8 mouse cellular contexts compared by ENCODE assay signal in the genomic region with DNA sequence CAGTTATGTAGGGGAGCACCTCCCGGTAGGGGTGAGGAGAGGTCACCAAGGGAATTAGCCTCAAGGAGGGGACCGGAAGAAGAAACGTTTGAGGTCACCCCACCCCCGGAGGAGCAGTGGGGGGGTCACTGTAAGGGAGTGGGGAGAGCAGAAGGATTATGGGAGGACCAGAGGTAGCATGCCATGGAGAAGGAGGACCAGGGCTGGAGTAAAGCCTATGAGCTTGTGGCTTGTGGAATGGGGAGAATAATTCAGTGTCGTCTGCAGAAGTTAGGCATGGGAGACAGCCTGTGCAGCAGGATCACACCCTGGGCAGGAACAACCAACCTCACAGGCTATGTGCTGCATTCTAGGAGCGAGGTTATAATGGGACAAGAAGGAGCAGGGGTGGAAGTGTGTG. TPM values are rescaled to one million over a fixed set of nuclear protein-coding genes. Genes with fewer than 3 reads are reported as not detected.
DNase-seq lines count a peak whose midpoint lies in the region; ATAC-seq and TF ChIP-seq lines count a peak whose summit lies in the region.

No protein-coding gene starts in this region.

- peak overlapping the region; percentile 40 for H3K4me3 ChIP-seq in kidney, postnatal 0 days (replicated peaks; ENCODE audit: low read depth, low read length)
- H3K4me3 ChIP-seq in cortical plate, adult 2 months (ENCODE audit: insufficient read depth, low read length) = peak overlapping the region; percentile 48
- peak overlapping the region; percentile 53 for H3K4me3 ChIP-seq in intestine, embryonic 14.5 days (ENCODE audit: low read depth, low read length)
- H3K4me3 ChIP-seq in neural tube, embryonic 12.5 days = peak overlapping the region; percentile 54

- TF ChIP-seq CTCF in kidney, postnatal 0 days (IDR thresholded peaks at IDR 0.05; ENCODE audit: low read depth) = no peak
- no peak for TF ChIP-seq CTCF in cortical plate, adult 2 months (IDR thresholded peaks at IDR 0.05; ENCODE audit: extremely low read depth, insufficient read depth, low read length)

- H3K4me2 ChIP-seq in kidney, postnatal 0 days (ENCODE audit: low read length) = peak overlapping the region; percentile 91
- peak overlapping the region; percentile 98 for H3K4me2 ChIP-seq in intestine, embryonic 14.5 days (ENCODE audit: low read length)
- H3K4me2 ChIP-seq in neural tube, embryonic 12.5 days (replicated peaks) = peak overlapping the region; percentile 99

- peak overlapping the region; percentile 72 for H3K27ac ChIP-seq in kidney, postnatal 0 days
- H3K27ac ChIP-seq in cortical plate, adult 2 months (ENCODE audit: insufficient read depth, low read length) = peak overlapping the region; percentile 91
- no peak overlapping the region for H3K27ac ChIP-seq in intestine, embryonic 14.5 days (ENCODE audit: low read depth)
- no peak overlapping the region for H3K27ac ChIP-seq in neural tube, embryonic 12.5 days

- no peak for DNase-seq in kidney, postnatal 0 days (ENCODE audit: low spot score)
- no peak for DNase-seq in kidney, adult 9 months
- no peak for DNase-seq in intestine, embryonic 14.5 days (ENCODE audit: low spot score)
- DNase-seq in urinary bladder, postnatal 36 days (ENCODE audit: low spot score in 2 of 2) = no peak
- no peak for DNase-seq in right cerebral cortex, adult 18-20 months
- no peak for DNase-seq in kidney, postnatal 36 days

- WGBS in kidney, postnatal 0 days = 8% methylated on average over 6 of the region's 6 CpGs
- WGBS in intestine, embryonic 14.5 days = 13% methylated on average over 6 of the region's 6 CpGs
- WGBS in neural tube, embryonic 12.5 days = 10% methylated on average over 6 of the region's 6 CpGs

- H3K9me3 ChIP-seq in kidney, postnatal 0 days (replicated peaks; ENCODE audit: low read length) = no peaks in the 10 kb centered on the region
- H3K9me3 ChIP-seq in intestine, embryonic 14.5 days (ENCODE audit: control insufficient read depth, low read length) = no peaks in the 10 kb centered on the region
- H3K9me3 ChIP-seq in neural tube, embryonic 12.5 days = no peaks in the 10 kb centered on the region

- no peaks in the 10 kb centered on the region for H3K27me3 ChIP-seq in kidney, postnatal 0 days (ENCODE audit: insufficient read depth, low read length)
- no peaks in the 10 kb centered on the region for H3K27me3 ChIP-seq in intestine, embryonic 14.5 days (replicated peaks; ENCODE audit: control insufficient read depth, insufficient read depth, low read length)
- 0 out of 2 replicates have a peak, but pooled peaks cover 3% of the 10 kb centered on the region for H3K27me3 ChIP-seq in neural tube, embryonic 12.5 days (replicated peaks)

- peak overlapping the region; percentile 55 for H3K9ac ChIP-seq in kidney, postnatal 0 days (ENCODE audit: low read depth, low read length)
- H3K9ac ChIP-seq in intestine, embryonic 14.5 days (ENCODE audit: low read length) = peak overlapping the region; percentile 53
- H3K9ac ChIP-seq in neural tube, embryonic 12.5 days = peak overlapping the region; percentile 72

- no peak; the same call in 1 of the 2 replicates for TF ChIP-seq POLR2A in cortical plate, adult 2 months (IDR thresholded peaks at IDR 0.05; ENCODE audit: extremely low read depth, insufficient read depth, low read length)

- no peak; the same call in 1 of the 2 replicates for ATAC-seq in kidney, postnatal 0 days (replicated peaks; ENCODE audit: low FRiP score, low read depth)
- ATAC-seq in intestine, embryonic 14.5 days (replicated peaks; ENCODE audit: low FRiP score, low TSS enrichment, low read depth) = peak; percentile 41; the same call in 1 of the 2 replicates
- ATAC-seq in neural tube, embryonic 12.5 days (ENCODE audit: low FRiP score, low read depth) = 0 out of 2 replicates have a peak, but pooled peaks have one; percentile 33

- peaks cover 15% of the 10 kb centered on the region; the same call in 1 of the 2 replicates for H3K4me1 ChIP-seq in kidney, postnatal 0 days (replicated peaks; ENCODE audit: insufficient read depth, low read length)
- H3K4me1 ChIP-seq in cortical plate, adult 2 months (ENCODE audit: control insufficient read depth, insufficient read depth, low read length) = peaks cover 8% of the 10 kb centered on the region; the same call in 1 of the 2 replicates
- peaks cover 15% of the 10 kb centered on the region for H3K4me1 ChIP-seq in intestine, embryonic 14.5 days (replicated peaks; ENCODE audit: control insufficient read depth, insufficient read depth, low read length)
- peaks cover 15% of the 10 kb centered on the region for H3K4me1 ChIP-seq in neural tube, embryonic 12.5 days

- no peaks in the 10 kb centered on the region for H3K36me3 ChIP-seq in kidney, postnatal 0 days (ENCODE audit: insufficient read depth, low read length)
- H3K36me3 ChIP-seq in intestine, embryonic 14.5 days (ENCODE audit: control insufficient read depth, insufficient read depth, low read length) = no peaks in the 10 kb centered on the region
- no peaks in the 10 kb centered on the region for H3K36me3 ChIP-seq in neural tube, embryonic 12.5 days

RNA-seq across cellular contexts. Expression of a gene that starts 0.7 kb away (rescaled TPM):
- 5.4 and 5.7 TPM in 2 replicates for polyA plus RNA-seq in kidney, postnatal 0 days (2015; fragmentation: Nextera tagmentation; extraction: Ambion mirVana)
- 78.7 and 81.5 TPM in 2 replicates for polyA plus RNA-seq in cortical plate, adult 2 months (2012; rRNA removed)
- 1.3 and 2.1 TPM in 2 replicates for polyA plus RNA-seq in intestine, embryonic 14.5 days (2014; fragmentation: Nextera tagmentation; extraction: Ambion mirVana)
- 7.4 and 8.9 TPM in 2 replicates for polyA plus RNA-seq in neural tube, embryonic 12.5 days (2016; fragmentation: Nextera tagmentation; extraction: Ambion mirVana)

RNA-seq across cellular contexts. Expression of a gene that starts 13.6 kb away (rescaled TPM):
- 5.2 and 7.0 TPM in 2 replicates for polyA plus RNA-seq in kidney, postnatal 0 days (2015; fragmentation: Nextera tagmentation; extraction: Ambion mirVana)
- 0.23 and 0.31 TPM in 2 replicates for polyA plus RNA-seq in cortical plate, adult 2 months (2012; rRNA removed)
- 7.8 and 8.2 TPM in 2 replicates for polyA plus RNA-seq in intestine, embryonic 14.5 days (2014; fragmentation: Nextera tagmentation; extraction: Ambion mirVana)
- 8.1 and 8.9 TPM in 2 replicates for polyA plus RNA-seq in neural tube, embryonic 12.5 days (2016; fragmentation: Nextera tagmentation; extraction: Ambion mirVana)

RNA-seq across cellular contexts. Expression of a gene that starts 29.1 kb away (rescaled TPM):
- polyA plus RNA-seq in kidney, postnatal 0 days (2015; fragmentation: Nextera tagmentation; extraction: Ambion mirVana) = 926 and 1,019 TPM in 2 replicates
- 901 and 956 TPM in 2 replicates for polyA plus RNA-seq in cortical plate, adult 2 months (2012; rRNA removed)
- polyA plus RNA-seq in intestine, embryonic 14.5 days (2014; fragmentation: Nextera tagmentation; extraction: Ambion mirVana) = 1,522 and 1,793 TPM in 2 replicates
- 4,894 and 4,994 TPM in 2 replicates for polyA plus RNA-seq in neural tube, embryonic 12.5 days (2016; fragmentation: Nextera tagmentation; extraction: Ambion mirVana)

RNA-seq across cellular contexts. Expression of a gene that starts 38.0 kb away (rescaled TPM):
- polyA plus RNA-seq in kidney, postnatal 0 days (2015; fragmentation: Nextera tagmentation; extraction: Ambion mirVana) = 137 and 141 TPM in 2 replicates
- polyA plus RNA-seq in cortical plate, adult 2 months (2012; rRNA removed) = 111 and 118 TPM in 2 replicates
- polyA plus RNA-seq in intestine, embryonic 14.5 days (2014; fragmentation: Nextera tagmentation; extraction: Ambion mirVana) = 109 and 117 TPM in 2 replicates
- polyA plus RNA-seq in neural tube, embryonic 12.5 days (2016; fragmentation: Nextera tagmentation; extraction: Ambion mirVana) = 135 and 138 TPM in 2 replicates

RNA-seq across cellular contexts. Expression of a gene that starts 54.7 kb away (rescaled TPM):
- polyA plus RNA-seq in kidney, postnatal 0 days (2015; fragmentation: Nextera tagmentation; extraction: Ambion mirVana) = 13.9 and 27.9 TPM in 2 replicates
- 19.0 and 20.4 TPM in 2 replicates for polyA plus RNA-seq in cortical plate, adult 2 months (2012; rRNA removed)
- 14.7 and 15.6 TPM in 2 replicates for polyA plus RNA-seq in intestine, embryonic 14.5 days (2014; fragmentation: Nextera tagmentation; extraction: Ambion mirVana)
- 47.5 and 53.0 TPM in 2 replicates for polyA plus RNA-seq in neural tube, embryonic 12.5 days (2016; fragmentation: Nextera tagmentation; extraction: Ambion mirVana)

Comparison
In these comparisons a context has a peak if more than half of its experiments do, and no peak if none do; other contexts are left out.
1. H3K27ac ChIP-seq: peak in kidney, postnatal 0 days (single experiment) and cortical plate, adult 2 months (single experiment); none in intestine, embryonic 14.5 days (single experiment) and neural tube, embryonic 12.5 days (single experiment).
2. Peak in every context shown above with its lines, with median percentiles within 50 percentile points of each other: H3K4me2 ChIP-seq, H3K4me3 ChIP-seq and H3K9ac ChIP-seq.